Mouse (Mus musculus) liver, adult 2 months (tissue): ENCODE results near the gene Taf8.

ENCODE experiments used
- CTCF ChIP-seq: fragments of 200-500 bp; IDR thresholded peaks from 2 replicates; pipeline ENCODE4 v1.5.1; 2011; ENCODE audit warnings: low read depth, low read length, control low read depth
- POLR2A ChIP-seq: fragments of 200-500 bp; IDR thresholded peaks from 2 replicates; pipeline ENCODE4 v1.6.1; 2011; ENCODE audit warnings: low read length, control low read depth; ENCODE audit not compliant: insufficient read depth; ENCODE audit errors: extremely low read depth

GRCm38 (mm10) chr17:47472435-47473350 is 29.4 kb downstream of the Taf8 start:
- TF ChIP-seq CTCF, result no peak
- TF ChIP-seq POLR2A, result no peak
